Mouse (Mus musculus) forebrain, embryonic 13.5 days (tissue): ENCODE results near the gene Myrip. TPM values are rescaled to one million over a fixed set of nuclear protein-coding genes. Genes with fewer than 3 reads are reported as not detected.

Experiments
- ATAC-seq: fragments of 200-750 bp; cut with Nextera tagmentation; 2 replicates; pipeline ENCODE4 v1.8.0; 2017
- H3K27ac ChIP-seq: fragments of 300-500 bp; sonication (generic); 2 replicates; pipeline ENCODE4 v1.5.1; 2015; ENCODE audit warnings: inconsistent platforms, mild to moderate bottlenecking, moderate library complexity
- H3K27me3 ChIP-seq: fragments of 300-500 bp; sonication (generic); 2 replicates; pipeline ENCODE4 v1.6.1; 2015; ENCODE audit warnings: mild to moderate bottlenecking, inconsistent platforms
- H3K36me3 ChIP-seq: fragments of 300-500 bp; sonication (generic); 2 replicates; pipeline ENCODE4 v1.6.1; 2015; ENCODE audit warnings: mild to moderate bottlenecking, inconsistent platforms; ENCODE audit not compliant: poor library complexity, severe bottlenecking
- H3K4me1 ChIP-seq: fragments of 300-500 bp; sonication (generic); 2 replicates; pipeline ENCODE4 v1.6.1; 2015; ENCODE audit warnings: inconsistent platforms
- H3K4me2 ChIP-seq: fragments of 300-500 bp; sonication (generic); 2 replicates; pipeline ENCODE4 v1.6.1; 2015; ENCODE audit warnings: inconsistent platforms, mild to moderate bottlenecking, moderate library complexity
- H3K4me3 ChIP-seq: fragments of 300-500 bp; sonication (generic); 2 replicates; pipeline ENCODE4 v1.5.1; 2015; ENCODE audit warnings: mild to moderate bottlenecking, inconsistent platforms
- H3K9ac ChIP-seq: fragments of 300-500 bp; sonication (generic); 2 replicates; pipeline ENCODE4 v1.6.1; 2015; ENCODE audit warnings: mild to moderate bottlenecking, inconsistent platforms
- H3K9me3 ChIP-seq: fragments of 300-500 bp; sonication (generic); replicated peaks from 2 replicates; pipeline ENCODE4 v1.6.1; 2016; ENCODE audit warnings: inconsistent platforms
- WGBS: fragments of 180-500 bp; shearing (Covaris S2); methylation state at CpG from one replicate; pipeline ENCODE4 v1.1.7; 2015; 5-methylcytosine and 5-hydroxymethylcytosine counted together
- polyA plus RNA-seq: library from polyadenylated mRNA; unstranded; fragments of >200 nt; fragmentation: Nextera tagmentation; extraction: Ambion mirVana; gene quantifications from 2 replicates; pipeline ENCODE4 v1.2.1, GENCODE M21; 2015

Gene Myrip
- polyA plus RNA-seq, 1 experiment from 2014 or later: 1.1 TPM

DNA sequence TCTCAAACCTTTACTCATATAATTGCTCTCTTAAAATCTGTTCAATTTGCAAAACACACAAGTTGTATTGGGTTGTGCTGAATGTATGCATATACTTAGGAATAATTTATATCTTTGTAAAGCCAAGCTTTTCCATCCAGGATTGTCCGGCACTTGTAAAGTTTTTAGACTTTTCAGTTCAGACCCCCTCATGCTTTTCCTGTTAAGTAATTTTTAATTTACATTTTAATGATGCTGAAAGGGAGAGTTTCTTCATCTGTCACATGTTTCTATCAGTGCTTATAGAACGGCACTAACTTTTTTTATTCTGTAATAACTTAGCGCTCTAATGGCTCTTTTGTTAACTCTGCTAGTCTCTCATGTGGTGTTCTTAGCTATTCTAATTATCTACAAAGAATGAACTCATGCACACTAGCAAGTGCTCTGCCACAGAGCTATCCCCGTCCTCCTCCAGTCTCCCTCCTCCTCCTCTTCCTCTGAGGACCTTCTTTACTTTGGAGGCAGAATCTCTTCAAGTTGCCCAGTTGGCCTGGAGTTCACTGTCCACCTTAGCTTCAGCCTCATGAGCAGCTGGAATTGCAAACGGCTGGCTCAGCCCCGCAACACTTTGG, 136.1 kb downstream of the Myrip start:
- H3K4me2 ChIP-seq: no peak overlapping the region
- H3K27me3 ChIP-seq: no peaks in the 10 kb centered on the region
- peak; percentile 61 for ATAC-seq
- H3K36me3 ChIP-seq: no peaks in the 10 kb centered on the region
- H3K27ac ChIP-seq: peak overlapping the region; percentile 83
- H3K9me3 ChIP-seq: no peaks in the 10 kb centered on the region
- H3K9ac ChIP-seq: no peak overlapping the region
- WGBS: 23% methylated on average over 6 of the region's 6 CpGs
- H3K4me1 ChIP-seq: peaks cover 27% of the 10 kb centered on the region
- H3K4me3 ChIP-seq: no peak overlapping the region

DNA sequence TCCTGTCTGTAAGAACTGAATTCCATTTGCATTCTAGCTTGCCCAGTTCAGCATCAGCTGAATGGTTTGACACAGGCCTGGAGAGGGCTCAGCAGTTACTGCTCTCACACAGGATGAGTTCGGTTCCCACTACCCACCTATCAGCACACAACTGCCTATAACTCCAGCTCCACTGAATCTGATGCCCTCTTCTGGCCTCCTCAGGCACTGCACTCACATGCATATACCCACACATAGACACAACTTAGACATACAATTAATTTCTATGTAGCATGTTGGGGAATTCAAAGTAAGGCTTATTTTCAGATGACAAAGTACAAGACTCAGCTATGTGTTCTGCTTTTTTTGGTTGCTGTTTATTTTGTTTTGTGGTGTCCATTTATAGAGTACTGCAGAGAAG, 137.0 kb downstream of the Myrip start:
- no peak for ATAC-seq
- H3K9me3 ChIP-seq: no peaks in the 10 kb centered on the region
- H3K4me2 ChIP-seq: no peak overlapping the region
- no peak overlapping the region for H3K4me3 ChIP-seq
- no peaks in the 10 kb centered on the region for H3K36me3 ChIP-seq
- H3K27ac ChIP-seq: no peak overlapping the region
- peaks cover 27% of the 10 kb centered on the region for H3K4me1 ChIP-seq
- H3K27me3 ChIP-seq: no peaks in the 10 kb centered on the region
- WGBS: 96% methylated on average over 1 of the region's 1 CpGs
- no peak overlapping the region for H3K9ac ChIP-seq

DNA sequence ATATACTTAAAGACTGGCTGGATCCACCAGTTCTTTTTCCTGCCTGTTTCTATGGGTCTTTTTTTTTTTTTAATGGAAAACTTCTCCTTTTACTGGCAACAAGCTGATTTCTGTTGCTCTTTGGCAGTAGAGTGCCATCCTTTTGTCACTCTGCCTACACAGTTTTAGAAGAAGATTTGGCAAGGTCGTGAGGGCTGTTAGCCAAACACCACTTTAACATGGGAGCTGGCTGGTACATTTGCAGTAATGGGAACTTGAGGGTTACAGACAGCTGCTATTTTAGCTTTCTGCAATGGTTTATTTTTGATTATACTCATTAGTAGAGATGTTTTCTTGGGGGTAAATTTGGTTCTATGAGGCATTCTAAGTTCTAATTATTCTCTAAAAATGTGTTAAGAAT, 137.5 kb downstream of the Myrip start:
- Histone ChIP-seq H3K9me3 (no peaks in the 10 kb centered on the region), H3K27me3 (no peaks in the 10 kb centered on the region), H3K4me1 (peaks cover 31% of the 10 kb centered on the region), H3K27ac (no peak overlapping the region), H3K36me3 (no peaks in the 10 kb centered on the region), H3K4me3 (no peak overlapping the region), H3K4me2 (no peak overlapping the region), H3K9ac (no peak overlapping the region)
- 72% methylated on average over 1 of the region's 1 CpGs for WGBS
- ATAC-seq: no peak

DNA sequence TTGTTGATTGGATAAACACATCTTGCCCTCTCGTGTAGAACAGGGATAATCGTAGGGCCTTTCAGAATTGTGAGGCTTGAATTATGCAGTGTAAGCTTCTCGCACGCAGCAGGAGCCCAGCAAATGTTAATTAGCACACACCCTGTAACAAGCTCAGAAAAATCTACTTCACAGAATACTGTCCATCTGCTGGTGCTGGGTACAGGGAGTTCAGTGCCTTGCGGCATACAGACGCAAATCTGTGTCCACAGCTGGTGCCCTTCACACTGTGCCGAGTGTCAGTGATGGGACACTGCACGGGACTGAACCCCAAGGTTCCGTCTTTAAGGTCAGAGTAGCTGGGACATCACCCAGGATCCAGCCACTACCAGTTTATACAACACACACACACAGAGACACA, 143.3 kb downstream of the Myrip start:
- Histone ChIP-seq H3K36me3 (no peaks in the 10 kb centered on the region), H3K4me1 (peaks cover 20% of the 10 kb centered on the region), H3K27ac (peak overlapping the region; percentile 84), H3K4me3 (no peak overlapping the region), H3K9ac (no peak overlapping the region), H3K4me2 (no peak overlapping the region), H3K9me3 (no peaks in the 10 kb centered on the region), H3K27me3 (no peaks in the 10 kb centered on the region)
- ATAC-seq: peak; percentile 91
- 41% methylated on average over 9 of the region's 9 CpGs for WGBS

DNA sequence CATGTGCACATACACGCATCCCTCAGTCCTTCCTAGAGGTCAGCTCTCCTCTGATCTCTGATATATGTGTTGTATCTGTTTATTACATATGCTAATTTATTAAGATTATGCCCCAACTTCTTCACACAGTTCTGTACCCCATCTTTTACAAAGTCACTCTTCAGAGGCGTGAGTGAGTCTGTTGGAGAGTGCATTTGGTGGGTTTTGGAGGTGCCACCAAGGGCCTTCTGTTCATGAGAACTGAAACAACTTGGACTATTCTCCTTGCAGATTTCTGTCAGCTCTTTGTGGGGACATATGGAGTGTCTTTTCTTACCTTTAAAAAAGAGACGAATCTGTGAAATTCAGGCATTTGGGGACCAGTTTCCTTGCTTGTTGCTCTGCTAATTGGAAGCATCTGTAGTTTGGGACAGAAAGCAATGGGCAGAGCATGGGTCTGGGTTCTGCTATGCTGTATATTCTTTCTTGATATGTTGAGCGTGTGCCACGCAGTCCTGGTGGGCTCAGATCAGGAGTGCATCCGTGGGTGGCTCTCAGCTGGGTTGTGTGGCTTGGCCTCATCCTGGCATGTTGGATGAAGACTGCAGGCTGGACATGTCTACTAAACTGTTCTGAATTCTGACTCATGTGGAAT, 148.5 kb downstream of the Myrip start:
- Histone ChIP-seq H3K27ac (peak overlapping the region; percentile 65), H3K9me3 (no peaks in the 10 kb centered on the region), H3K4me1 (peaks cover 8% of the 10 kb centered on the region), H3K4me2 (no peak overlapping the region), H3K27me3 (no peaks in the 10 kb centered on the region), H3K9ac (no peak overlapping the region), H3K36me3 (no peaks in the 10 kb centered on the region), H3K4me3 (no peak overlapping the region)
- peak; percentile 58 for ATAC-seq
- WGBS: 80% methylated on average over 6 of the region's 6 CpGs

DNA sequence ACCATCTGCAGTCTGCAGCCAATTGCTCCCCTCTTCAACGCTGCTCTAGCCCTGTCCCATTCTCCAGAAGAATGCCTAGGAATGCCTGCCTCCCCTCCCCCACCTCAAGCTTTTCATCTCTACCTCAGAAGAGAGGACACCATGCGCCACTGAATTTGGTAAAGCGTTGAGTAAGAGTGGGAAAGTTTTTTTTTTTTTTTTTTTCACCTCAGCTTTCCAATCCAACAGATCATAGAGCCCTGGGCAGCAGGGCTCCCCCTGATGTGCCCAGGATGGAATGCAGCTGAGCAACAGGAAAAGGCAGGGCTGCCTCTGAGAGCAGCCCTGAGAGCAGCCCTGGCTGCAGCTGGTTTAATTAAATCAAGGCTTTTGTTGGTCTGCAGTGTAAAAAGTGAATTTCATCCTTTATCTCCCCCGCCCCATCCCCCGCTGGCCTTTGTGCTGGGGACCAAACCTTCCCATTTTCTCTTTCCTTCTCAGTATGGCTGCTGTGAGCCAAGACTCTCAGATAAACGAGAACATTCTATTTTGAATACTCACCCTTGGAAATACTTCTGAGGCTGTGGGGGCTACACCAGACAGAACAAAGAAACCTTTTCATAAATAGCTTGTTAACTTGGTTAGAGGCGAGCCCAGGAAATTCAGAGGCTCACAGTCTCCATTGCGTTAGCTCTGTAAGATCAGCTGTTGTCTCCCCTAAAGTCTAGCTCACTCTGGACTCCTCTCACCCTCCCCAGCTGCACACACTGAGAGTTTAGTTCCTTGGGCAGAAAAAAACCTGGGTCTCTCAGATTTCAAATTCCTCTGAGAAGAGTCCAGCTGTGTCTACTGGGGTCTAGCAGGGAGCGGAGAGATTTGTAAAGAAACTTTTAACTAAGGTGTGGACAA, 154.7 kb downstream of the Myrip start:
- H3K36me3 ChIP-seq: no peaks in the 10 kb centered on the region
- no peak overlapping the region for H3K9ac ChIP-seq
- H3K4me2 ChIP-seq: no peak overlapping the region
- H3K4me1 ChIP-seq: peaks cover 21% of the 10 kb centered on the region
- H3K27ac ChIP-seq: peak overlapping the region; percentile 89
- no peaks in the 10 kb centered on the region for H3K9me3 ChIP-seq
- no peaks in the 10 kb centered on the region for H3K27me3 ChIP-seq
- WGBS: 4% methylated on average over 9 of the region's 9 CpGs
- no peak overlapping the region for H3K4me3 ChIP-seq
- ATAC-seq: peak; percentile 92

DNA sequence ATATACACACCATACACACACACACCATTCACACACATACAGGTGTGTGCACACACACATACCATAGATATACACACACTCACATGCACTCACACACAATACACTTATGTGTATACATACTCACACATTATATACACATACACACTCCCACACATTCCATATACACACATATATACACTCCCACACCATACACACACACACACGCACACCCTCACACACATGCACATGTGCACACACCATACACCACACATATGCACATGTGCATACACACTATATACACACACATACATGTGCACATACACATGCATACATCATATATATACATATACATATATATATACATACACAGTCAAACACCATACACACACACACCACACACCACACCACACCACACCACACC, 169.1 kb downstream of the Myrip start:
- Histone ChIP-seq H3K4me1 (no peaks in the 10 kb centered on the region), H3K9me3 (no peaks in the 10 kb centered on the region), H3K27ac (no peak overlapping the region), H3K9ac (no peak overlapping the region), H3K4me3 (no peak overlapping the region), H3K36me3 (no peaks in the 10 kb centered on the region), H3K4me2 (no peak overlapping the region), H3K27me3 (no peaks in the 10 kb centered on the region)
- ATAC-seq: no peak
- WGBS: 92% methylated on average over 1 of the region's 1 CpGs

DNA sequence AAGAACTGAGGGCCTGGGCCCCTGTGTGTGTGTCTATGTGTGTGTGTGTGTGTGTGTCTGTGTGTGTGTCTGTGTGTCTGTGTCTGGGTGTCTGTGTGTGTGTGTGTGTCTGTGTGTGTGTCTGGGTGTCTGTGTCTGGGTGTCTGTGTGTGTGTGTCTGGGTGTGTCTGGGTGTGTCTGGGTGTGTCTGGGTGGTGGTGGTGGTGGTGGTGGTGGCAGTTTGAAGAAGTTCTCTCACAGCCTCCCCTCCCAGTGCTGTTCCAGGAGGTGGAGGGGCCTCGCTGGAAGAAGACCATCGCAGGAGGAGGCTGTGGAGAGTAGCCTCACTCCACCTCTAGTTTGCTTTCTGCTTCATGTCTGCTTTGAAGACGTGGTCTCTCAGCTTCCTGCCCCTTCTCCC, 180.3 kb downstream of the Myrip start:
- ATAC-seq: no peak

DNA sequence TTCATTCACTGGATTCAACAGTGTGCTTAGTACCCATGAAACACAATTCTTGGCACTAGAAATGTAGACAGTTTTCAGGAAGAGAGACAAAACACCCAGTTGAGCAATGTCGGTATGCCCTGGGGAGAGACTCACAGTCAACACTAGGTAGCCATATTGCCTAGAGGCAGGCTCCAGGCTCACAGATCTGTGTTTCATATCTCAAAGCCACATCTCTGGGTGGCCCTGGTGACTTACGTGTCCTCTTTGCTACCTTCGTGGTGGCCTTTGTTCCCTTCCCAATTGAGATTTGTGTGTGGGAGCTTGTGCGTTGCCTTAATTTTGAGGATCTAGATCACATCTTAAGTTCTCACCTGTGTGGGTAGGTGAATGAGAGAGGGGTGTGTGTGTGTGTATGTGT, 181.1 kb downstream of the Myrip start:
- Histone ChIP-seq H3K27ac (no peak overlapping the region), H3K27me3 (no peaks in the 10 kb centered on the region), H3K36me3 (no peaks in the 10 kb centered on the region), H3K9me3 (no peaks in the 10 kb centered on the region), H3K9ac (no peak overlapping the region), H3K4me2 (no peak overlapping the region), H3K4me1 (peaks cover 11% of the 10 kb centered on the region; the same call in 1 of the 2 replicates), H3K4me3 (no peak overlapping the region)
- WGBS: 93% methylated on average over 4 of the region's 4 CpGs
- ATAC-seq: no peak

More for the DNA sequence above, 180.3 kb downstream of the Myrip start:
- Histone ChIP-seq H3K27me3 (no peaks in the 10 kb centered on the region), H3K4me2 (no peak overlapping the region), H3K9ac (no peak overlapping the region), H3K4me3 (no peak overlapping the region), H3K9me3 (no peaks in the 10 kb centered on the region), H3K27ac (no peak overlapping the region), H3K4me1 (peaks cover 11% of the 10 kb centered on the region; the same call in 1 of the 2 replicates), H3K36me3 (no peaks in the 10 kb centered on the region)
- WGBS: 79% methylated on average over 3 of the region's 3 CpGs

DNA sequence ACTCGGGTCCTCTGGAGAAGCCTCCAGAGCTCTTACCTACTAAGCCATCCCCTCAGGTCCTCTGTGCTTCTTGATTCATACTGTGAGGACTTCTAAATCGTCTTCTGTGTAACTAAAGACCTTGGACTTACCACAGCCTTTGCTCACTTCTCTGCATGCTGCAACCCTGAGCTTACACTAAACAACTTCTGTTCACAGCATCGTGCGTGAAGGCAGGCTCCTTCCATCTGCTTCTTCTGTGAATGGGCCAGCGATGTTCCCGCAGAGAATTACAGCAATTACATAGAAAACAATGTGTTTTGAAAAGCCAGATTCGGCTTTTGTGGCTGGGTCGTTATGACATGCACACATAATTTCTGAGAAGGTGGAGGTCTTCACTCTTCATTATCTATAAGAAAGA, 181.8 kb downstream of the Myrip start:
- peak overlapping the region; percentile 12; the same call in 1 of the 2 replicates for H3K27ac ChIP-seq

DNA sequence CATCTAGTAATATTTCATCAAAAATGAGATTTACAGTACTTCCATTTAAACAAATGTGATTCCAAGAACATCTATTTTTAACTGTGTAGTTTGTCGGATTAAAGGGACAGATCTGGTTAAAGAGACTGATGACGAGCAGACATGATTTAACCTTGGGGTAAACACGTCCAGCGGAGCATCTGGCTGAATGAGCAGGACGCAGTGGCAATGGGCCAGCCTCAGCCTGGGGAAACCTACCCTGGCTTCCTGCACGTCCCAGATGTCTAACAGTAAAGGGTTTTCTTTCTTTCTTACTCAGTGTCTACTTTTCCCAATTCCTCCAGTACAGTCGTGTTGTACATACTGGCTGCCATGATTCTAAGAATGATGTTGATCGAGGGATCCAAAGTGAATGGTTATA, 185.8 kb downstream of the Myrip start:
- H3K9me3 ChIP-seq: no peaks in the 10 kb centered on the region
- ATAC-seq: no peak
- no peaks in the 10 kb centered on the region for H3K36me3 ChIP-seq
- no peak overlapping the region for H3K4me2 ChIP-seq
- H3K27ac ChIP-seq: no peak overlapping the region
- peaks cover 5% of the 10 kb centered on the region; the same call in 1 of the 2 replicates for H3K4me1 ChIP-seq
- no peak overlapping the region for H3K9ac ChIP-seq
- no peak overlapping the region for H3K4me3 ChIP-seq
- 89% methylated on average over 8 of the region's 8 CpGs for WGBS
- H3K27me3 ChIP-seq: no peaks in the 10 kb centered on the region

More for the DNA sequence above, 181.8 kb downstream of the Myrip start:
- no peak for ATAC-seq
- WGBS: 49% methylated on average over 8 of the region's 8 CpGs
- H3K36me3 ChIP-seq: no peaks in the 10 kb centered on the region
- H3K4me1 ChIP-seq: peaks cover 8% of the 10 kb centered on the region; the same call in 1 of the 2 replicates
- no peaks in the 10 kb centered on the region for H3K9me3 ChIP-seq
- H3K9ac ChIP-seq: no peak overlapping the region
- H3K4me3 ChIP-seq: no peak overlapping the region
- H3K27me3 ChIP-seq: no peaks in the 10 kb centered on the region
- no peak overlapping the region for H3K4me2 ChIP-seq

DNA sequence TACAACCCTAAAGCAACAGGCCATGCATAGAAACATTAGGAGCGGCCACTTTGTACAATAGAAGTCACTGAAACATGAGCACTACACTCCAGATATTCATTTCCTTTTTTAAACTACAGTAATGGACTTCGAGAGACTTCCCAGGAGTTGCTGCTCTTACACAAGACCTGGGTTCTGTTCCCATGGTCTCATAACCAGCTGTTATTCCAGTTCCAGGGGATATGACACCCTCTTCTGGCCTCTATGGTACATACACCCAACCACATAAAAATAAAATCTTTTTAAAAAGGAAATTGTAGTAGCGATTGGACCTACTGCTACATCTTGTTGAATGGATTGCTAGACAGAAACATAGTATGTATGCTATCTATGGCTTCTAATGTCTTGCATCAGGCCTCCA, 190.2 kb downstream of the Myrip start:
- Histone ChIP-seq H3K9ac (0 out of 2 replicates have a peak overlapping the region, but pooled peaks have one; percentile 100), H3K36me3 (peaks cover 28% of the 10 kb centered on the region), H3K9me3 (no peaks in the 10 kb centered on the region), H3K4me3 (peak overlapping the region; percentile 96), H3K27ac (peak overlapping the region; percentile 95; the same call in 1 of the 2 replicates), H3K4me1 (peaks cover 28% of the 10 kb centered on the region), H3K27me3 (no peaks in the 10 kb centered on the region), H3K4me2 (peak overlapping the region; percentile 93)
- 84% methylated on average over 3 of the region's 3 CpGs for WGBS
- no peak for ATAC-seq
